Mouse (Mus musculus) neural tube, embryonic 13.5 days (tissue): ENCODE data around the gene Shc1. TPM values are rescaled to one million over a fixed set of nuclear protein-coding genes. Genes with fewer than 3 reads are reported as not detected.

Experiments
- ATAC-seq: fragments of 200-750 bp; cut with Nextera tagmentation; 2 replicates; pipeline ENCODE4 v1.8.0; 2017; ENCODE audit warnings: low read depth, mild to moderate bottlenecking, moderate TSS enrichment, moderate library complexity
- H3K27ac ChIP-seq: fragments of 300-500 bp; sonication (generic); replicated peaks from 2 replicates; pipeline ENCODE4 v1.5.1; 2015; ENCODE audit warnings: moderate library complexity, mild to moderate bottlenecking, inconsistent platforms
- H3K27me3 ChIP-seq: fragments of 300-500 bp; sonication (generic); 2 replicates; pipeline ENCODE4 v1.6.1; 2015; ENCODE audit warnings: mild to moderate bottlenecking, inconsistent platforms
- H3K36me3 ChIP-seq: fragments of 300-500 bp; sonication (generic); 2 replicates; pipeline ENCODE4 v1.6.1; 2015; ENCODE audit warnings: mild to moderate bottlenecking, inconsistent platforms
- H3K4me1 ChIP-seq: fragments of 300-500 bp; sonication (generic); replicated peaks from 2 replicates; pipeline ENCODE4 v1.6.1; 2015; ENCODE audit warnings: inconsistent platforms
- H3K4me2 ChIP-seq: fragments of 300-500 bp; sonication (generic); 2 replicates; pipeline ENCODE4 v1.6.1; 2015; ENCODE audit warnings: inconsistent platforms, mild to moderate bottlenecking, moderate library complexity
- H3K4me3 ChIP-seq: fragments of 300-500 bp; sonication (generic); 2 replicates; pipeline ENCODE4 v1.5.1; 2015; ENCODE audit warnings: mild to moderate bottlenecking, inconsistent platforms
- H3K9ac ChIP-seq: fragments of 300-500 bp; sonication (generic); 2 replicates; pipeline ENCODE4 v1.6.1; 2015; ENCODE audit warnings: moderate library complexity, mild to moderate bottlenecking, inconsistent platforms
- H3K9me3 ChIP-seq: fragments of 300-500 bp; sonication (generic); 2 replicates; pipeline ENCODE4 v1.6.1; 2016; ENCODE audit warnings: inconsistent platforms
- WGBS: fragments of 180-500 bp; shearing (Covaris S2); methylation state at CpG from one replicate; pipeline ENCODE4 v1.1.7; 2015; 5-methylcytosine and 5-hydroxymethylcytosine counted together
- polyA plus RNA-seq: library from polyadenylated mRNA; unstranded; fragments of >200 nt; fragmentation: Nextera tagmentation; extraction: Ambion mirVana; gene quantifications from 2 replicates; pipeline ENCODE4 v1.2.1, GENCODE M21; 2015

The Shc1 gene
- polyA plus RNA-seq, 1 experiment from 2014 or later, result 41.8 TPM

DNA sequence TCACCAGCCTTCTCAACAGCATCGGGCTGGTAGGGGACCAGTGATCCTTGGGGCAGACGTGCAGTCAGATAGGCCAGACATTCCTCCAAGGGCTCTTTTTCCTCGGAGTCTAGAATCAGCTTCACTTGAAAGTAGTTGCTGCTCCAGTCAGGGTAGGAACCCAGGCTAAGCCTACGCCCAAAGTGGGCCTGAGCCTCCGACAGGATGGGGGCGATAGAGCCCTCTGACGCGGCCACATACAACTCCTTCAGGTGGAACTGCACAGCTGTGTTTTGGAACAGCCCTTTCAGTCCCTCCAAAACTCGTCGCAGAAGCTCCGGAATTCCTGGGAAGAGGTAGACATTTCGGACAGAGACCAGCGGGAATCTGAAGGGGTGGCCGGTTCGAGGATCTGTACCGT lies 9.8 kb upstream of the Shc1 start:
- H3K4me1 ChIP-seq, result peaks cover 24% of the 10 kb centered on the region
- no peaks in the 10 kb centered on the region for H3K9me3 ChIP-seq
- no peak overlapping the region for H3K4me3 ChIP-seq
- H3K27ac ChIP-seq, result no peak overlapping the region
- peaks cover 42% of the 10 kb centered on the region for H3K36me3 ChIP-seq
- H3K4me2 ChIP-seq, result no peak overlapping the region
- WGBS, result 74% methylated on average over 16 of the region's 16 CpGs
- H3K9ac ChIP-seq, result no peak overlapping the region
- no peaks in the 10 kb centered on the region for H3K27me3 ChIP-seq
- no peak for ATAC-seq

DNA sequence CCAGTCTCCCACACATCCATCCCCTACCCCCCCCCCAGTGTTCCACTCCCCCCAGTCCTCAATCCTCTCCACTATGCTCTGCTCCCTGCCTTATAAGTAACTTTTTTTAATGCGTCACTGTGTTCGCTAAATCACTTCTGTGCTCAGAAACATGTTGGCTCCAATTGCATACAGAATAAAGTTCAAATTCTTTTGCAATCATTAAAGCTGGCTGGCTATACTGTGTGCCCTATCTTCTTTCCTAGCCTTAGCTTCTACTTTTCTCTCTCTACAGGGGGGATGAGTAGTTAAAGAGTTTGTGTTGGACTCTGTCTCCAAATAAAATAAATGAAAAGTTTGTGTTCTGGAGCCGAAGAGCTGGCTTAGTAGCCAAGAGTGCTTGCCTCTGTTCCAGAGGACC lies 8.5 kb upstream of the Shc1 start:
- Histone ChIP-seq H3K4me3 (no peak overlapping the region), H3K27me3 (no peaks in the 10 kb centered on the region), H3K4me2 (no peak overlapping the region), H3K9ac (no peak overlapping the region), H3K27ac (no peak overlapping the region), H3K36me3 (peaks cover 38% of the 10 kb centered on the region), H3K9me3 (no peaks in the 10 kb centered on the region), H3K4me1 (peaks cover 24% of the 10 kb centered on the region)
- no peak for ATAC-seq
- 93% methylated on average over 3 of the region's 3 CpGs for WGBS

GRCm38 (mm10) chr3:89410864-89411263 lies 7.4 kb upstream of the Shc1 start:
- ATAC-seq, result no peak
- 81% methylated on average over 10 of the region's 10 CpGs for WGBS
- Histone ChIP-seq H3K9ac (peak overlapping the region; percentile 73), H3K36me3 (peaks cover 41% of the 10 kb centered on the region), H3K4me1 (peaks cover 24% of the 10 kb centered on the region), H3K4me2 (peak overlapping the region; percentile 78), H3K27me3 (no peaks in the 10 kb centered on the region), H3K27ac (peak overlapping the region; percentile 74), H3K9me3 (no peaks in the 10 kb centered on the region), H3K4me3 (peak overlapping the region; percentile 52)

- H3K4me1 ChIP-seq, result peaks cover 32% of the 10 kb centered on the region
- H3K27ac ChIP-seq, result peak within 1 kb of the TSS; percentile 74
- H3K4me3 ChIP-seq, result peak within 1 kb of the TSS; percentile 52
- H3K9me3 ChIP-seq, result no peaks in the 10 kb centered on the region
- H3K9ac ChIP-seq, result peak within 1 kb of the TSS; percentile 73
- peak; percentile 99 for ATAC-seq
- no peaks in the 10 kb centered on the region for H3K27me3 ChIP-seq
- H3K36me3 ChIP-seq, result peaks cover 44% of the 10 kb centered on the region
- 7% methylated on average over 28 of the region's 28 CpGs for WGBS
- peak within 1 kb of the TSS; percentile 78 for H3K4me2 ChIP-seq
Observed at GRCm38 (mm10) chr3:89411490-89412393, 6.5 kb upstream of the Shc1 start, which contains the start of gene Flad1. Gene Flad1 (minus strand): TSS chr3:89411870.

- WGBS, result 95% methylated on average over 8 of the region's 8 CpGs
- Histone ChIP-seq H3K9me3 (no peaks in the 10 kb centered on the region), H3K36me3 (peaks cover 25% of the 10 kb centered on the region), H3K4me2 (no peak overlapping the region), H3K4me3 (no peak overlapping the region), H3K9ac (no peak overlapping the region), H3K27ac (no peak overlapping the region), H3K27me3 (no peaks in the 10 kb centered on the region), H3K4me1 (peaks cover 47% of the 10 kb centered on the region)
- no peak for ATAC-seq
Observed at GRCm38 (mm10) chr3:89416158-89416557, 2.1 kb upstream of the Shc1 start.

- peak overlapping the region; percentile 51 for H3K4me3 ChIP-seq
- H3K27me3 ChIP-seq, result no peaks in the 10 kb centered on the region
- no peaks in the 10 kb centered on the region for H3K9me3 ChIP-seq
- ATAC-seq, result no peak
- peak overlapping the region; percentile 67 for H3K9ac ChIP-seq
- peaks cover 25% of the 10 kb centered on the region for H3K36me3 ChIP-seq
- H3K4me1 ChIP-seq, result peaks cover 54% of the 10 kb centered on the region
- 33% methylated on average over 2 of the region's 2 CpGs for WGBS
- peak overlapping the region; percentile 72; the same call in 1 of the 2 replicates for H3K27ac ChIP-seq
- peak overlapping the region; percentile 89 for H3K4me2 ChIP-seq
Observed at GRCm38 (mm10) chr3:89417131-89417530, 1.1 kb upstream of the Shc1 start.

DNA sequence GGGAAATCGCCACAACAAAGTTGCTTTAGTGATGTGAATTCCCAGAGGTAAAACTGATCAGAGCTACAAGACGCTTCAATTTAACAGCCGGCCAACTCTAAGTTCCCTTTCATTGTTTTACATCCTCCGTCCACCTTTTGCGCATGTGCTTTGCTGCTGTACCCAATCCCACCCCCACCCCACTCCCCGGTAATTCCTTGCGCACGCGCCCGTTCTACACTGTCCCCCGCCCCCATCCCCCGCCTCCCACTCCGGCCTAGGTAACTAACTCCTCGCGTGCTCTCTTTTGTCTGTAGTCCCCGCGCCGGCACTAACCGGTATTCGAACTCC lies 438 bp upstream of the Shc1 start:
- no peaks in the 10 kb centered on the region for H3K27me3 ChIP-seq
- H3K4me1 ChIP-seq, result peaks cover 56% of the 10 kb centered on the region
- ATAC-seq, result peak; percentile 54
- WGBS, result 1% methylated on average over 20 of the region's 20 CpGs
- H3K27ac ChIP-seq, result peak overlapping the region; percentile 72
- H3K36me3 ChIP-seq, result peaks cover 25% of the 10 kb centered on the region
- H3K4me3 ChIP-seq, result peak overlapping the region; percentile 51
- peak overlapping the region; percentile 89 for H3K4me2 ChIP-seq
- peak overlapping the region; percentile 67 for H3K9ac ChIP-seq
- H3K9me3 ChIP-seq, result no peaks in the 10 kb centered on the region

- peak overlapping the region; percentile 86 for H3K27ac ChIP-seq
- no peaks in the 10 kb centered on the region for H3K9me3 ChIP-seq
- peak overlapping the region; percentile 79 for H3K9ac ChIP-seq
- 0% methylated on average over 16 of the region's 16 CpGs for WGBS
- peak overlapping the region; percentile 51 for H3K4me3 ChIP-seq
- peak overlapping the region; percentile 89 for H3K4me2 ChIP-seq
- peaks cover 24% of the 10 kb centered on the region for H3K36me3 ChIP-seq
- no peaks in the 10 kb centered on the region for H3K27me3 ChIP-seq
- ATAC-seq, result peak; percentile 28; the same call in 1 of the 2 replicates
- peaks cover 64% of the 10 kb centered on the region for H3K4me1 ChIP-seq
Observed at GRCm38 (mm10) chr3:89418861-89419250, 613 bp downstream of the Shc1 start.

GRCm38 (mm10) chr3:89419571-89419970 lies 1.3 kb downstream of the Shc1 start:
- peak overlapping the region; percentile 51 for H3K4me3 ChIP-seq
- H3K9me3 ChIP-seq, result no peaks in the 10 kb centered on the region
- H3K9ac ChIP-seq, result peak overlapping the region; percentile 79
- H3K27me3 ChIP-seq, result no peaks in the 10 kb centered on the region
- peaks cover 64% of the 10 kb centered on the region for H3K4me1 ChIP-seq
- H3K4me2 ChIP-seq, result peak overlapping the region; percentile 89
- H3K27ac ChIP-seq, result peak overlapping the region; percentile 86
- under 1% methylated on average over 9 of the region's 9 CpGs for WGBS
- peaks cover 17% of the 10 kb centered on the region for H3K36me3 ChIP-seq
- no peak for ATAC-seq

GRCm38 (mm10) chr3:89419981-89420380 lies 1.7 kb downstream of the Shc1 start:
- Histone ChIP-seq H3K9ac (peak overlapping the region; percentile 79), H3K27ac (peak overlapping the region; percentile 86), H3K9me3 (no peaks in the 10 kb centered on the region), H3K4me3 (peak overlapping the region; percentile 51), H3K36me3 (peaks cover 16% of the 10 kb centered on the region), H3K4me2 (peak overlapping the region; percentile 89), H3K27me3 (no peaks in the 10 kb centered on the region), H3K4me1 (peaks cover 64% of the 10 kb centered on the region)
- ATAC-seq, result no peak
- WGBS, result 16% methylated on average over 3 of the region's 3 CpGs

DNA sequence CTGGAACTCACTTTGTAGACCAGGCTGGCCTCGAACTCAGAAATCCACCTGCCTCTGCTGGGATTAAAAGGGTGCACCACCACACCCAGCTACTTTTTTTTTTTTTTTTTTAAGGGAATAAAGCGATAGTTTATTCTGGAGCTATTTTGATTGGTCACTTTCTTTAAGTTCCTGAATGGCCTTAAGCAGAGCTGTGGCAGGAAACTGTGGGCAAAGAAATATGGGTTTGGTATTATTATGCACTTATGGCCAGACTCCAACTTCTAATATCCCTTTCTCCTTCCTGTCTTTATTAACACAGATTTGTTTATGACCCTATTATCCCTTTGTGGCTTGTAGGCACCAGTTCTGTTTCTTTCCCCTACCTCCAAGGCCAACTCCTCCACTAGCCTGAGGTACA lies 2.2 kb downstream of the Shc1 start:
- 42% methylated on average over 2 of the region's 2 CpGs for WGBS
- Histone ChIP-seq H3K27ac (peak overlapping the region; percentile 71), H3K4me3 (no peak overlapping the region), H3K27me3 (no peaks in the 10 kb centered on the region), H3K9ac (no peak overlapping the region), H3K9me3 (no peaks in the 10 kb centered on the region), H3K4me2 (peak overlapping the region; percentile 89), H3K4me1 (peaks cover 64% of the 10 kb centered on the region), H3K36me3 (peaks cover 11% of the 10 kb centered on the region)
- no peak for ATAC-seq

- Histone ChIP-seq H3K4me3 (peak overlapping the region; percentile 40), H3K27ac (peak overlapping the region; percentile 71), H3K9ac (peak overlapping the region; percentile 74), H3K36me3 (peaks cover 4% of the 10 kb centered on the region; the same call in 1 of the 2 replicates), H3K9me3 (no peaks in the 10 kb centered on the region), H3K27me3 (no peaks in the 10 kb centered on the region), H3K4me1 (peaks cover 62% of the 10 kb centered on the region), H3K4me2 (peak overlapping the region; percentile 89)
- WGBS, result 6% methylated on average over 11 of the region's 11 CpGs
- 0 out of 2 replicates have a peak, but pooled peaks have one; percentile 32 for ATAC-seq
Observed at GRCm38 (mm10) chr3:89421002-89421774, 2.9 kb downstream of the Shc1 start.
